Mouse (Mus musculus): ENCODE results near the gene Camk2n1.

The Camk2n1 gene

DNA sequence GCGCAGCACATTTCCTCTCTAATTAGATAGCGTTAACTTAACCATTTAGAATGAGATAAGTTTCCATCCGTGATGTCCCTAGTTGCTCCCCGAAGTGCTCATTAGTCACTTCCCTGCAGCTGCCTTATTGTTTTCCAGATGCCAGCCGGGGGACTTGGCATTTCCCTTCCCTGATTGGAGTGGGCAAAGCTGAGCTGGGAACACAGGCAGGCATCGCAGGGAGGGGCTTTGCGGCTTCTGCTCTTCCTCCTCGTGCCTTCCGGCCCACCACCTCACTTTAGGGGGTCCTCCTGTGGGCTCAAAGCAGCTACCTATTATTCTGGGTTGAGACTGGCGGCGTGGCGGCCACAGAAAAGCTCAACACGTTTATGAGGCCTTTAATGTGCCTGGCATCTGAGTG lies 7.1 kb upstream of the Camk2n1 start:
- in situ Hi-C loops (cut with MboI; ENCODE audit: low sequenced_read_pairs), result loop anchor here (10.0 kb wide), 2 partner anchors 108 to 258 kb away; no protein-coding TSS in a partner anchor

DNA sequence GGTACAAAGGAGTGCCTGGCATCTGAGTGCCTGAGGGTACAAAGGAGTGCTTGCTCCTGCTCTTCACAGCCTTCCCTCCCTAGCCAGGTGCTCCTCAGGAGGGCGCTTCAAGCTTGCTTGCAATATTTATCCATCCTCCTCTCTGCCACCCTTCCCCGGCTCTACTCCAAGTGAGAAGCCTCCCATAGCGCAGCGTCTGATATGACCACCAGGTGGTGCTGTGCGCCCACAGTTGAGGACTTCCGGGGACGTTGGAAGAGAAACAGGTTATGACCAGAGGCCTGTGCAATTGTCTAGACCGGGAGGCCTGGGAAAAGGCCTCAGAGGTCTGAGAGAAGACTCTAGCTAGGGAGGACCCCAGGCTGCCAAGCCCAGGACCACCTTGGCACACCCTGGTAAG lies 6.7 kb upstream of the Camk2n1 start:
- in situ Hi-C loops (cut with MboI; ENCODE audit: low sequenced_read_pairs), result loop anchor here (10.0 kb wide), 2 partner anchors 107 to 257 kb away; no protein-coding TSS in a partner anchor

DNA sequence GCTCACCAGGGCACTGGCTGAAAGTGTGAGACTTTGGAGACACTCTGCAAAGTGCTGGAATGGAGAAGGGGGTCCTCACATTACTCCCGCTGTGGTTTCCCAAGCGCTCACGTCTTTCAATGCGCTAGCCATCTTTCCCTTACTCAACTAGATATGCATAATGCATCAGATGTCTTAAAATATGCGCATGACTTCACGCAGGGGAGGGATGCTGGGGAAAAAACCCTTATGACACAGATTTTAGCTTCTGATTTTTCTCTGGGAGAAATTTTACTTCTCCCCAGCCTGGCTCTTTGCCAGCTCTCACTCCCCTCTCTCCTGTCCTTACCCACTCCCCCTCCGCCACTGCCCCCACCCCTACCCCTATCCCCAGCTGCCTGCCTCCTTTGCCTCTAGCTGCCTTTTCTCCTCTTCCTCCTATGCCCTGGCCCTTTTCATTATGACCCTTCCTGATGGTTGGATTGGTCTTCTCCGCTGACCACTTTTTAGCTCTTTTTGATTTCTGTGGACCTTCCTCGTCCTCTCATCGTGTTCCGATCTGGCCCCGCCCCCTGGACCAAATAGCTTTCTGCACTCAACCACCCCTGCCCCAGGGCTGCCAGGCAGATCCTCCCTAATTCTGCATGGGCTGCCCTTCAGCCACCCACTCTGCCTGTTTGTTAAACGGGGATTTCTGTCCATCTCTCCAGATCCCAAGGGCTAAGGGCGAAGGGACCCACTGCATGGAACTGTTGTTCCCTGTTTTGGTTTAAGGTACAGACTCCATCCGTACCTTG lies 6.1 kb upstream of the Camk2n1 start:
- in situ Hi-C loops (cut with MboI; ENCODE audit: low sequenced_read_pairs), result loop anchor here (10.0 kb wide), 2 partner anchors 107 to 257 kb away; no protein-coding TSS in a partner anchor

DNA sequence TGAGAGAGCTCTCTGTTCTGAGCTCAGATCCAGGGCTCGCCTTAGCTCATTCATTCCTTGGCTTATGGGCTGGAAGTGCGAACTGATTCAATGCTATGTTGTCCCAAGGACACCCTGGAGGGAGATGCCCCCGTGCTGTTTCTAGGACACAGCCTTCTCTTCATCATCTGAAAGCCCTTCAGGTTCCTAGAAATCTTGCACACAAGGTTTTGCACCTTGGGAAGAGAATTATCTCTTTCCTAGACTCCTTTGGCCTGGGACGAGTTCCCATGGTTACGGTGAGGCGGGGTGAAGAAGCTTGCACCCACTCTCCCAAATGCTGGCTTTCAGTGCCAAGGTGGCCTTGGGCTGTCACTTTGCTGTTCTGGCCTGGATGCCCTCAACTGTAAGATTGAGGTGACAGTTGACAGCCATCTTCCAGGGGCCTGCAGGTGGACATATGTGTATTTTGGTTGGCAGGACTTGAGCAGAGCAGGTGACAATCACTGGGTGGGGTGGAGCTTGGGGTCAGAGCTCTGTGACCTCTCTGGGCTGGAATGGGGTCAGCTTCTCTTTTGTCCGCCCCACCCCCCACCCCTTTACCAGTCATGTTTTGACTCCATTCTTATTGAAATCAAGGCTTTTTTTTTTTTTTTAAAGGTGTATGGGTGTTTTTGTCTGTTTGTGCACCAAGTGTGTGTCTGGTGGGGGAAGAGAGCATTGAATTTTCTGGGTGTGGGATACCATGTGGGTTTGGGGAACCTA lies 5.1 kb upstream of the Camk2n1 start:
- in situ Hi-C loops (cut with MboI; ENCODE audit: low sequenced_read_pairs), result loop anchor here (10.0 kb wide), 2 partner anchors 106 to 256 kb away; no protein-coding TSS in a partner anchor

DNA sequence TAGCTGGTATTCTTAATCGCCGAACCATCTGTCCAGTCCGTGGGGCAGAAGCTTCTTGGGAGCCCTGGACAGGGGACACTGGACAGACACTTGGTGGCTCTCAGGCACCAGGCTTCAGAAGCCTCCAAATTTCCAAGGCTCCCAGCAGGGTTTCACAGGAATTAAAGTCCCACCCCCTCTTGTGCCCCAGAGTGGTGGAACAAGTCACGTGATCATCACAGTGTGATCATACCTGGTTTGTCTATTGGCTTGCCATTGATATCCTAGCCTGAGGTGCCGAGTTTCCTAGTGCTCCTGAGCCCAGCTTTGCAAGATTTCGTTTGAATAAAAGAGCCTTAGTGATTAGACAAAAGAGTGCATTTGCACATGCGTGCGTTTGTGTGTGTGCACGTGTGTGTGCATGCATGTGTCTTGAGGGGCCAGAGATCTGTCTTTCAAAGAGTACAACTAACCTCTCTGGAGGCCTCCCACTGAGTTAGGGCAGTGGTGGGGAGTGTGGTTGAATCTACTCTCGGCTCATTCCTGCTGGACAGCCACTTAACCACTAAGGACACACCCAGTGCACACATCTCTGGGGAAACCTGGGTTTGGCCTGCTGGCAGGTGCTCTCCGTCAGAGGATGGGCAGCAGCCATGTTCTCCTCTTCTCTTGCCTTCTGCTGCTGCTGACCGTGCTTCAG lies 4.3 kb upstream of the Camk2n1 start:
- in situ Hi-C loops (cut with MboI; ENCODE audit: low sequenced_read_pairs), result loop anchor here (10.0 kb wide), 2 partner anchors 105 to 255 kb away; no protein-coding TSS in a partner anchor

DNA sequence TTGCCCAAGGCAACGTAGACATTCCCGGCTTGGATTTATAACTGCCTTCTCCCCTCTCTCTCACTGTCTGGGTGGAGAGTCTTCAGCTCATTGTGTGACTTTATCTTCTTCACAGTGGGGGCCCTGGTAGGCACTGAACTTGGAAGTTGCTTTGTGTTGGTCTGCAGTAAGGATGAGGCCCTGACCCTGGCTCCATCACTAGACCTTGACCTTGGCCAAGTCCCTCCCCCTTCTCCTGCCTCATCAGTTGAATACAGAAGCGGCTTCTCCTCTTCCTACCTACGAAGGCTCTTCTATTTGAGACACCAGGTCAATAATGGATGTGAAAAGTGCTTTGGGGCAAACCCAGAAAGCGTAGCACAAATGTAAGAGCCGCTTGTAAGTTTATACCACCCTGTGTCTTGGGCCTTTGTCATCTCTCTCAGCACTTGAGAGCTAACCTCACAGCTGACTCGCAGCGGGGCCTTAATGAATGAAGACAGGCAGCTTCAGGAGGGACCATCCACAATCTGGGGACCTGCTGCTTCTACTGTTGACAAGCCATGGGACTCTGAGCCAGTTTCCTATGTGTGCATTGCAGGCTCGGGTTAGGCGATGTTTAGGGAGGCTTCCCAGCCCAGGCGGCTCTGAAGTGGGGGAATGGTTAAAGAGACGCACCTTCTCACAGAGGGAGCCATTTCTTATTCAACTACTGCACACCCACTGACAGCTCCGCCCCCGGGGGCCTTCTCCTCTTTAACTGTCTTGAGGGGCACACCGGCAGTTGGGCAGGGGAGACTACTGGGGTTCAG lies 1.6 kb upstream of the Camk2n1 start:
- in situ Hi-C loops (cut with MboI; ENCODE audit: low sequenced_read_pairs), result no loop called here

DNA sequence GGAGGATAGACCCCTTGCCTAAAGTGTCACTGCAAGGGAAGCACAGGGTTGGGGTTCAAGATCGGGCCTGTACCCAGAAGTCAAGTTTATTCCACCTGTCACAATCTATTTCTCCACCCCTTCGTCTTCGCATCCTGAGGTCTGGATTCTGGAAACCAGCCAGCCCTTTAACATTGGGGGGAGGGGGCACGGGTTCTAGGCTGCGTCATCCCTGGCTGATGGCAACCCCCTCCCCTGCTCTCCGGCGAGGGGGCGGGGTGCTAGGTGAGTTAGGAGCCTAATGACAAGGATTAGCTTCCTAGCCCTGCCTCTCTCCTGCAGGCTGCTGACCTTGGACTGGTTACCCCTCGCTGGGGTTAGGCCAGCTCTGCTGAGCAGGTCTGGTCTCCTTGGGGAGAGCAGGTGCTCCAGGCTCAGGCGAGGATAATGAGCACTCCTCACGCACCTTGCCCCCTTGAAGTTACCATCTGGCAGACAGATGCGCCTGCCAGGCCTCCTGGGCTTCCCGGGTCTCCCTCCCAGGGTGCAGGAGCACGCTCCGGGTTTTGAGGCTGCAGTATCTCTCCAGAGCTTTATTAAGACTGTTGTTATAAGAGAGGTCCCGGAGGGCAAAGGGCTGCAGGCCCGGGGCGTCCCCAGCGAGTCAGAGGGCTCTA lies 889 bp upstream of the Camk2n1 start:
- in situ Hi-C loops (cut with MboI; ENCODE audit: low sequenced_read_pairs), result no loop called here

DNA sequence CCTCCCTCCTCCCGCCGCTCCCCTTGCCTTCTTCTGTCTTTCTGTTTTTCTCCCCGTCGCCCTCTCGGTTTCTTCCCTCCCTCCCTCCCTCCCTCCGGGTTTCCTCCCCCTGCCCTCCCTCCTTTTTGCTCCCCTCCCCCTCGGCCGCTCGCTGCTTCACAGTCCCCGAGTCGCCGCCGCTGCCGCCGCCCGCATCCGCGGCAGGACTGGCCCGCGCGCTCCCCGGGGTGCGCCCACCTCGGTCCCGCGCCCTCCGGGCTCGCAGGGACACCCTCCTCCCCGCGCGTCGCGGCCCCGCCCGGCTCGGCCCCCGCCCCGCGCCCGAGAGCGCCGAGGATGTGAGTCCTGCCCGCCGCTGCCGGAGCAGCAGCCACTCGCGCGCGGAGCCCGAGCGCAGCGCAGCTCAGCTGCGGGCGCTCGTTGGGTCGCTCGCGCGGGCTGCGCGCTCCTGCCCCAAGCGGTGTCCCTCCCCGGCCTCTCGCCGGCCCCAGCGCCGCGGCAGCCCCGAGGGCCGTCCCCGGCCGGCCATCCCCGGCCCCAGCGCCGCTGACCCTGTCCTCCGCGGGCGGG lies 542 bp downstream of the Camk2n1 start:
- in situ Hi-C loops (cut with MboI; ENCODE audit: low sequenced_read_pairs), result no loop called here

DNA sequence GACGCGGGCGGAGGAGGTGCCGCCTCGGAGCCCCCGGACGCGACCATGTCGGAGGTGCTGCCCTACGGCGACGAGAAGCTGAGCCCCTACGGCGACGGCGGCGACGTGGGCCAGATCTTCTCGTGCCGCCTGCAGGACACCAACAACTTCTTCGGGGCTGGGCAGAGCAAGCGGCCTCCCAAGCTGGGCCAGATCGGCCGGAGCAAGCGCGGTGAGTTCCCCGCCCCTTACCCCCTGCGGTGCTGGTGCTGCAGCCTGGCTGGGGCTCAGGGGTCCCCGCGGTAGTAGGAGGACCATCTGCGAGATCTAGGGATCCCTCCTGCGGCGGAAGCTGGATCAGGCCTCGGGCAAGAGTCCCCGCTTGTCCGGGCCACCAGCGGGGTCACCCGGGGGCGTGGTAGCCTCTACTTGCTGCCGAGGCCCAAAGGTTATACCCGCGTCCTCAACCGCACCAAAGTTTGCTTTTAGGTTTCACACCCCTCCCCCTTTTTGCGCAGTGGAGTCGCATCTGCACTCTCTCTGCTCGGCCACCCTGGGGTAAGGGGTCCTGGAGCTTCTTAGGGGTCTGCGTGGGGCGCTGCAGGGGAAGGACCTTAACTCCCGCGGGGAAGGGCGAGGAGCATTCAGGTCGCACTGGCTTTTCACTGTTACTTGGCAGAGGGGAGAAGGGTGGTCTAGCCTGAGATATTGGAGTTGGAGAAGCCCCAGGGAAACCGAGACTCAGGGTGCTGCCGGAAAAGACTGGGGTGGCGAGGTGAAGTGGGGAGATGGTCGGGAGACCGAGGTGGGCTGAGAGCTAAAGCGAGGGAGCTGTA lies 1.2 kb downstream of the Camk2n1 start:
- in situ Hi-C loops (cut with MboI; ENCODE audit: low sequenced_read_pairs), result no loop called here

DNA sequence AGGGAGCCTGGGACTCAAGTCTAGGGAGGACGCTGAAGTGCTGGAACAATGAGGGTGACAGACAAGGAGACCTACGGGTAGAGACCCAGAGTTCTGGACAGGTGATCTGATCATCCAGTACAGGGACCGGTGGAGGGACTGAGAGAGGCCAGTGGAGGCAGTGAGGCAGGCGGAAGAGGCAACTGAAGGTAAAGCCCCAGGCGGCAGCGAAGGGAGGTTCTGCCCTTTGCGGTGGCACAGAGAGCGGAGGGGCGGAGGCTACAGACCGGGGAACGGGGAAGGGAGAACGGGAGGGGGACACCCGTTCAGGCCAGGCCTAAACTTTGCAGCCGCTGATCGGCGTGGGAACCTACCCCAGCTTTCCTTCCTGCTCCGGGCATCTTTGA lies 1.8 kb downstream of the Camk2n1 start:
- in situ Hi-C loops (cut with MboI; ENCODE audit: low sequenced_read_pairs), result no loop called here

DNA sequence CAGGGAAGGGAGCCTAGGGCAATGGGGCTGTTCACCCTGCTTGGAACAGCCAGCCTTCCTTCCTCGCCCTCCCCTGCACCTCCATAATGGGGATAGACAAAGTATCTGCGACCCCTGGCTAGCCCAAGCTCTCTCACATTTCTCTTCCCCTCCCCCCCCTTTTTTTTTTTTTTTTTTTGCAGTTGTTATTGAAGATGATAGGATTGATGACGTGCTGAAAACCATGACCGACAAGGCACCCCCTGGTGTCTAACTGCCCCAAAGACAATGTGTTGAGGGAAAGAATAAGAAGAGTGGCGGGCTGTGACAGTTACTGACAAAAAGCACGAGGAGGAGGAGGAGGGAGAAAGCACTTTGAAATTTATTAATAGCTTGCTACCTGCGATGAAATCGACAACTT lies 2.4 kb downstream of the Camk2n1 start:
- in situ Hi-C loops (cut with MboI; ENCODE audit: low sequenced_read_pairs), result no loop called here

DNA sequence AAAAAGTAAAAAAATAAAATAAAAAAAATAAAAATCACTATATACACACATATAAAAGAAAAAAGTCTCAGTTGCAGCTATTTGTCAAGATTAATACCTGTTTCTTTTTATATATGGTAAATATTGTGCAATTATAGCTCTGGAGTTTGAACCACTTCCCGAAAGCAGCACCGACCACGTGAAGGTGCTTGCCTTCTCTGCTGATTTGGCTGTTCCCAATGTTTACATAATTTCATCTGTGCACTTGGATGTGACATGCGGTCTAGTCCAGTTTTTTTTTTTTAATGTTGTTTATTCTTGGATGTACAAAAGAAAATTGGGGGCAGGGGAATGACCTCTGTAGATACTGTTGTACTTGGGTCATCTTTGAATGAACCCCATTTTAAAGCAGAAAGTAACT lies 3.0 kb downstream of the Camk2n1 start:
- in situ Hi-C loops (cut with MboI; ENCODE audit: low sequenced_read_pairs), result no loop called here

DNA sequence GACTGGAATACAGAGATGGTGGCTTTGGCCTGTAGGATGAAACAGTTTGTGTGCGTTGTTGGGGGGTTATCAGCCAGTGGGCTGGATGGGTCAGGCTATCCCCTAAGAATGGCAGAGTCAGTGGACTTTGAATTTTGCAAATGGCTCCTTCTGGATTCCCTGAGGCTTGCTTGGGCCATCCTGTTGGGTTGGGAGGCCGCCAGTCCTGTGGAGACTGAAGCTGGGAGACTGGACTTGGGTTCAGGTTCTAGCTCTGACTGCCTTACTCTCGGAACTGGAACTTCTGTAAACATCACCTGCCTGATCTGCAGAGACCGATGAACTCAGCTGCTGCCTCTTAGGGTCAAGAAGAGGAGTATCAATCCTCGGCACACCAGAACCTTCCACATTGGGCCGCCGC lies 4.1 kb downstream of the Camk2n1 start:
- in situ Hi-C loops (cut with MboI; ENCODE audit: low sequenced_read_pairs), result no loop called here

DNA sequence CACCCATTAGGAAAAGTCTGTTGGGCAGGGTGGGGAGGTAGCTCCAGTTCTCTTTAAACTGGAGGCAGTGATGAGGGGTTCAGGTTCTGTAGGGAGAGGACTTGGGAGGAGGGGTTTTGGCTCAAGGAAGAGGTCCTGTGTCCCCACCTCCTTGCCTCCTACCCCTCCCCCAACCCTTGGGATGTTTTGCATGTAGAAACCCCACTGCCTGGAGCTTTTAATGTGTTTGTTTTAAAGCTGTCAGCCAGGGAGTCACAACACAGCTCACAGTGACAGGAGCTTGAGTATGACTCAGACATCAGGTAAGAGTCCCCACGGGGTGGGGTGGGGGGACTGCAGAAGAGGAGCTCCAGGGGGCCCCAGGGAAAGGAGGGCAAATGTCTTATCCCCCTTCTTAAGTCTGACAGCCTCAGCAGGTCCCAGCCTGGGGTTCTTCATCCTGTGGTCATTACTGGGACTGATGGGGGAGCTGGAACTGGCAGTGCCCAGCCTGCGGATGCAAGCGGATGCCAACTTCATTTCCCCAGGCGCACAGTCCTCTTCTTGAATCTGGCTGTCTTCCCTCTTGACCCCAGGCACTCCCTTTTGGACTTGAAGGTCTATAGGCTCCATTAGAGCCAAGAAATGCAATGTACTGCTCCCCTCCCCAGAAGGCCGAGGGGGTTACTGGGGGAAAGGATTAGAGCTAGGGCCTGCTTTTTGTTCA lies 4.8 kb downstream of the Camk2n1 start:
- in situ Hi-C loops (cut with MboI; ENCODE audit: low sequenced_read_pairs), result no loop called here

DNA sequence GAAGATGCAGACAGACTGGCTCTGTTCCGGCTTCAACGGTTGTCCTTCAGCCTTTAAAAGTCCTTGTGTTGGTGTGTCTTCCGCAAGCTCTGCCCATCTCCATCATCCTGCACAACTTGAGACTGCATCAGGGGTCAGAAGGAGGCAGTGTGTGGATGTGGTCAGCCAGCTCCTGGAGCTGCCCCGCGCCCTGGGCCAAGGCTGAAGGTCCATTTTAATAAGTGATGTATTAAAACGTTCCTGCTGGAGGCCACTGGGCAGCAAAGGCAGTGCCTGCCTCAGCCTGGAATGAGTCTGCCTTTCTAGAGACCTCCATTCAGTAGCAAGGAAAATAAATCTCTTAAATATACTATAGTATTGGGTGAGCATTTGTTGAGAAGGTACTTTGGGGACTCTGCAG lies 5.7 kb downstream of the Camk2n1 start:
- in situ Hi-C loops (cut with MboI; ENCODE audit: low sequenced_read_pairs), result no loop called here

DNA sequence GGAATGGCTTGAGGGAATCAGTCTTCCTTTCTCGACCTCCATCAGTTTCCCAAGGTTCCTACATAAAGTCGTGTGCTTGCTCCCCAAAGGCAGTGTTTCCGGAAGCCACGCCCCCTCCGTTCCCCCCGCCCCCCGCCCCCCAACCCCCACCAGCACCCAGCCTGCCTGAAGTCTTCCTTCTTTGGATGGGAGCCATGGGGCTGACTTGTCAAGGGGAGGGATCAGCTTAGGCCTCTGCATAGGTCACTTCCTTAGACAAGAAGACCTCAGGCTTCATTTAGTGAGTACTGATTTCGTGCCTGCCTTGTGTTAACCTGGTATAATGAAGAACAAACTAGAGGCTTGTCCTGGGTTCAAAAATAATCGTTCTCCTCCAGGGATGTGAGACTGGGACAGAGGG lies 6.8 kb downstream of the Camk2n1 start:
- in situ Hi-C loops (cut with MboI; ENCODE audit: low sequenced_read_pairs), result no loop called here

DNA sequence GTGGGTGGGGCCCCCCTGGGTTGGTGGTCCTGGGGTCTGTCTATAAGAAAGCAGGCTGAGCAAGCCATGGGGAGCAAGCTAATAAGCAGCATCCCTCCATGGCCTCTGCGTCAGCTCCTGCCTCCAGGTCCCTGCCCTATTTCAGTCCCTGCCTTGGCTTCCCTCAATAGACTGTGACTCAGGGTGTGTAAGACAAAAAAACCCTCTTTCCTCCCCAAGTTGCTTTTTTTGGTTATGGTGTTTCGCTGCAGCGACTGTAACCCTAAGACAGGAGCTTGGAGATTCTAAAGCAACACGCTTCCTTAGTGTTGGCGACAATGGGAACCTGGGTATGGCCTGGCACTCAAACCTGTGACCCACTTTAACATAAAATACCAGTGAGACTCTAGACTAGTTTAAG lies 7.4 kb downstream of the Camk2n1 start:
- in situ Hi-C loops (cut with MboI; ENCODE audit: low sequenced_read_pairs), result no loop called here
